Mouse (Mus musculus) thymus, postnatal 10 days (tissue): ENCODE measurements at regions not wholly inside any gene's neighbourhood (a gene's known extent, or its start where the extent isn't known, plus 50 kb on each side); places are given as distances from the start of the nearest gene placed in this dataset.

Source experiments
- DNase-seq, 2 experiments: peaks; one replicate each; pipeline ENCODE4 v3.0.0; 2021; ENCODE audit warnings: low spot score in 2 of 2

DNA sequence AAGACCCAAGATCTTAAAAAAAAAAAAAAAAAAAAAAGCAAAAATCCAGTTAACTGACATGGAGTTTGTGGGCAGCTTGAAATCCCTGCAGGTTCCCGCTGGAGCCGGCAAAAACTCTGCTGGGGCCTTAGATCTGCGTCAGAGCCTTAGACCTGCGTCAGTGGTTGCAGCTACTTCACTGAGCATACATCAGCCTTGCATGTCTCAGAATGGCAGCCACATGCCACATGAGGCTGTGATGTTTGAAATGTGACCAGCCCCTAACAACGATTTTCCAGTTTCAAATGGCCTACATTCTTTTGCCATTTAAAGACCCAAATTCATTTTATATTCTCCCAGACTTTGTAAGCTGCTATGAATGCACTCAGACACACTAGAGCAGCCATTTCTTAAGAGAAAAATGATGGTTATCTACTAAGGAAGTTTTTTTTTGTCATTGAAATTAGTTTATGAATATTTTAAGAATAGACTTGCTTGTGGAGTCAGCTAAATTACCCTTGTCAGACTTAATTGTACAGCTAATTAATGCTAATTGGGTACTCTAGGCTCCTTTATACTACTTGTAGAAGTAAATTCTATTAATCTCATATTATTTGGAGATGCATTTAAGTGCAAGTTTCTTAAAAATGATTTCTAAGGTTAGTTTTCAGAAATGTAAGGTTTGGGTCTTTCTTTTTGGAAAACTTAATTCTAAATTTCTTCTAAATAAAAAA is 70.8 kb downstream of the Toporsl start:
- no peak for DNase-seq

GRCm38 (mm10) chr4:52709563-52709962 is 104.8 kb upstream of the Olfr275 start:
- no peak for DNase-seq

DNA sequence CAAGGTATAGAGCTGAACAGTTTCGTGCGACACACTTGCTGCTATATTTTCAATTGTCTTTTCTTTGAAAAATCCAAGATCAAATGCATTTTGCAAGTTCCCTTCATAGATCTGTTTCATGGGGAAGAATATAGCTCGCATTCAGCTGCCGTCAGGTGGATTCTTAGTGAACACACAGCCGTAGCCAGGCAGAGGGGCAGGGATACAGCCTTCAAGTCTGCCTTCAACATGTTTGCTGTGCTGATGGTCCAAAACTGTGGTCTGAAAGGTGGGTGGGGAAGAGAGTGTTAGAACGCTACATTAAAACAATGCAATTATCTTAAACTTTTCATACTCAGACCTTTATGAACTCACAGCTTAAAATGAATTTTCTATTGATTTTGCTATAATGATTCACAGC is 88.2 kb upstream of the Olfr275 start:
- DNase-seq = no peak

DNA sequence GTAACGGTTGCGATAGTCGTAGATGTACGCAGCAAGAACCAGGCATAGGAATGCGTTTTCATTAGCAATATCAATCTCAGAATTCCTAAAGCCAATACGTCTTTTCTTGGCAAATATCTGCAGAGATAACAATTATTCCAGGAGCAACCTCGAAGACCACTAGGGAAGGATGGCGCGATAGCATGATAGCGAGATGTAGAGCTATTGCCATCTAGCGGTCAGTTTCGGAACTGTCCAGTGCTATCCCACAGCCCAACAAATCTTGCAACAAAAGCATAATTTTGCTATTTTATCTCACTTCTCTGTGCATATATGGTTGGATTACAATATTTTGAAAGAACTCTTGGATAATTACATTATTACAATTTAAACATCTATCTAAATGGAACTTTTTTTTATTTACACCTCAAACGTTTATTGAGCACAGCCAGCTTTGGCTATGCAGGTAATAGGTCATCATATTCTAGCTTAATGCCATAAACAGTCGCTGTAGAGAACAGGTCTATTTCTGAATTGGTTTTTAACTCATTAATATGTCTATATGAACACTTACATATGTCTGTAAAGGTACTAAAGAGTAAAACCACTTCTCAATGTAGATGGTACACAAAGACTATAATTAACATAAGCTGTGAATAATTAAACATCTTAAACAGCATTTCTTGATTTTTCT is 87.6 kb upstream of the Olfr275 start:
- peak in 1 of 2 experiments; percentile 34 for DNase-seq

DNA sequence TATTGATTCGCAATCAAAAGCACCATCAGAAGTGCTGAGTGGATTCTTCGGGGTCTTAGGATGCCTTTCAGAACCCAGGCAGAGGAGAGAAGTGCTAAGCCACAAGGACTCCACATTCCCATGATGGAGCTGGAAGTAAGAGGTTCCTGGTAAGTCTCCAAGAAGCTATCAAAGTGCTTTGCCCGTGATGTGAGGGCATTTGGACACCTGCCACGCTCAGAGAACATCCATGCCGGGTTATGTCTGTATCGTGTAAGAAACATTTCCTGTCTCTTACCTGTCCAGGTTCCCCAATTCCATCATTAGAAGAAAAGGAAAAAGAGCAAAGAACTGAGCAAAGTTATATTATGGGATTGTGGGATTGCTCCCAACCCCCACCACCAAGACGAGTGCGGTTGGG is 81.3 kb upstream of the Olfr275 start:
- no peak for DNase-seq

GRCm38 (mm10) chr4:52739543-52740474 is 74.6 kb upstream of the Olfr275 start:
- DNase-seq = no peak

- DNase-seq = no peak
Observed at GRCm38 (mm10) chr4:52752838-52753509, 61.4 kb upstream of the Olfr275 start.
